Mouse (Mus musculus): ENCODE measurements around the gene Gpatch2l. TPM values are rescaled to one million over a fixed set of nuclear protein-coding genes. Genes with fewer than 3 reads are reported as not detected.

Gene Gpatch2l
- total RNA-seq, 2 experiments from 2014 or later: 37.0 to 37.2 TPM

DNA sequence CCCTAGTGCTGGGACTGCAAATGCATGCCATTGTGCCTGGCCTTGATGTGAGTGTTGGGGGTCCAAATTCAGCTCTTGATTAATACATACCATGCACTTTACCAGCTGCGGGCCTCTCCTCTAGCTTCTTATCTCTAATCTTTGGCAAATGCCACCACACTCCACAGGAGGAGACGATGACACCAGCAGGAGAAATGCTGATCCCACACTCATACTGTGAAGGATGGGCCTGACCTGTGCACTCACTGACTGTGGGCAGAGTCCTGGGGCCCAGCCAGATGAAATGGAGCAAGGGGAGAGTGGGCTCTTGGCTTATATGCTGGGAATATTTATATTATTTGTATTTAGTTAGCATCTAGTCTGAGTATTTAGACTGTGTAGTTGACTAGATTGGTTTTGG lies 34.8 kb downstream of the Gpatch2l start:
- no peak for DNase-seq (ENCODE audit: low spot score in 2 of 2)

DNA sequence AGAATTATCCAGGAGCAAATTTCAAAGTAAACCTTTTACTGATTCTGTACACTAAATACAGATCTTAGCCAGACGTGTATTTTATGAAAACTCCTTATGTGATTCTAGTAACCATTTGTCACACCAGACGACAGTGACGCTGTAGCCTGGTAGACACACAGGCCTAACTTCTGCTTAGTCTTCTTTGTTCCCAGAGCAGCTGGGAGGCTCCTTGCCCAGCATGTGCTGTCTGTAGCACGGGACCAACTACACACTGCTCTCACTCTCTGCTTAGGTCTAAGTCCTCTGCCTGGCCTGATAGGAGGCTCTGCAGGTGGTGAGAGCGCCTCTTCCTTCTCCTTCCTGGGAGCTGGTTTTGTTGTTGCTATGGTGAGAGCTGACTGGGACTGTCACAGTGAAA lies 35.2 kb downstream of the Gpatch2l start:
- peak; percentile 24 to 36 for DNase-seq (ENCODE audit: low spot score in 2 of 2)

DNA sequence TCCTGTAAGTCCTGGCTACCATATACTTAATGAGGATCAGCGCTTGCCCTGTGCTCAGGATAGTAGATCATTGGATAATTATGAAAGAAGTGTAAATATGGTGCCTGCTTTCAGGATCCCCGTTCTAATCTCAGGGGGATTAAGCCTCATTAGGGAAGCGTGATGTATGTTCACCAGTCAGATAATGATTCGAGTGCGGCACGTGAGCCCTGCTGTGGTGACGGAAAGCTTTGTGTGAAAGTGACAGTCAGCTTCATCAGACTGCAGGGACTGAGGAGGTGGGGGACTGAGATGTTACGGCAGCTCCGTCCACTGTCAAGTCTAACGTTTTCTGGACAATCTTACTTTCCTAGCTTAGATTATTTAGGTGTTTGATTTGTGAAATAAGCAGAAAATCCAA lies 38.3 kb downstream of the Gpatch2l start:
- no peak for DNase-seq (ENCODE audit: low spot score in 2 of 2)

DNA sequence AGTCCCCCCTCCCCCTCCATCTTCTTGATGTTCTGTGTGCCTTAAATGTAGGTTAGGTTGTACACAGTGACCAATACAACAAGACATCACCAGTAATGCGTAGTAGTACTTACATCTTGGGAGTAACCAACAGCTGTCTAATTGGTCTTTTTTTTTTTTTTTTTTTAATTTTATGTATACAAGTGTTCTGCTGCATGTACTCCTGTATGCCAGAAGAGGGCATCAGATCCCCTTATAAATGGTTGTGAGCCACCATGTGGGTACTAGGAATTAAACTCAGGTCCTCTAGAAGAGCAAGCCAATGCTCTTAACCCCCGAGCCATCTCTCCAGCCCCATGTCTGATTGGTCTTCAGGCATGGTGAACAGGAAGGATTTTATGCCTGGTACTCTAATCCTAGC lies 44.0 kb downstream of the Gpatch2l start:
- DNase-seq (ENCODE audit: low spot score in 2 of 2): no peak

DNA sequence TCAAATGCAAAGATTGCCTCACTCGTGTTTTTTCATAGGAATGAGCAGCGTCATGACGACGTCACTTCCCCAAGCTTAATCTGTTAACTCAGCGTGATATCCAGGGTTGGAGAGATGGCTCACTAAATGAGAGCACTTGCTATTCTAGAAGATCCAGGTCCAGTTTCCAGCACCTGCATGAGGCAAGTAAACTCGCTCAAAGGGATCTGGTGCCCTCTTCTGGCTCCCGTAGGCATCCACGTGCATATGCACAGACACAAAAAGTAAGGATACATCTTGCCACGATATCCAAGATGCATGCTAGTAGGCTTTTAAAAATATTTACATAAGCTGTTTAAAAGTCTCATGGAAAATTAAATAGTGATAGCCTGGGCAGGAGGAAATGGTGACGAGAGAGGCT lies 55.8 kb downstream of the Gpatch2l start:
- no peak for DNase-seq (ENCODE audit: low spot score in 2 of 2)

DNA sequence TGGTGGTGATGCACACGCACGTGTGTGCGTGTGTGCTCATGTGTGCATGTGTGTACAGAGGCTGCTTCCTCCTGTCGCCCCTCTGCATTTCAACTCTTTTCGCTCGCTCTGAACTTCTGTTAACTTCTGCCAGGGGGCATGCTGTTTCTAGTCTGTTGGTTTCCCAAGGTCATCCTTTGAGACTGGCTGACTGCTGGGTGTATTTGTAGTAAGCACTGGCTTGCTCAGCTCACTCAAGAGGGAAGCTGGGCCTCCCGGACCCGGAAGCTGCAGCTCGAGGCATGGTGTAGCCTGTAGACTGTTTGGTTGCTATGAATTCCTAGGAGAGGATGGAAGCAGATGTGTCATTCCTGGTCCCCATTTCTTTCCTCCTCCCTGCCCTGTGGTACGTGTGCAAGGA lies 61.3 kb downstream of the Gpatch2l start:
- no peak for DNase-seq (ENCODE audit: low spot score in 2 of 2)

DNA sequence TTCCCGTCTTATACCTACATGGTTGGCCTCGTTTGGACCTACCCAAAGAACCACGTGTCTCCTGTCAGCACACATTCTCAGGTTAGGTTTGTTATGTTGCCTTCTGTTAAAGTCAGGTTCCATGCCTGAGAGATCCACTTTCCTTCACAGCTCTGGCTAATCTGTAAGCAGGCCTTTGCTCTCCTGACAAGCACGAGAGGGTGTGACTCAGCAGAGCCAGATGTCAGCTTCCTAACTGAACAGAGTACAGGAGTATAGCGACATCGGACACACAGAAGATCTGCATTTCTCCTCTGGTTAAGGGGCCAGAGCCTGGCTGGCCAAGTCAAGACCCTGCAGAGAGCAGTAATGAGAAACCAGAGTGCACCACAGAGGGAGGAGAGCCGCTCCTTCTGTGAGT lies 63.4 kb downstream of the Gpatch2l start:
- DNase-seq (ENCODE audit: low spot score in 2 of 2): no peak

DNA sequence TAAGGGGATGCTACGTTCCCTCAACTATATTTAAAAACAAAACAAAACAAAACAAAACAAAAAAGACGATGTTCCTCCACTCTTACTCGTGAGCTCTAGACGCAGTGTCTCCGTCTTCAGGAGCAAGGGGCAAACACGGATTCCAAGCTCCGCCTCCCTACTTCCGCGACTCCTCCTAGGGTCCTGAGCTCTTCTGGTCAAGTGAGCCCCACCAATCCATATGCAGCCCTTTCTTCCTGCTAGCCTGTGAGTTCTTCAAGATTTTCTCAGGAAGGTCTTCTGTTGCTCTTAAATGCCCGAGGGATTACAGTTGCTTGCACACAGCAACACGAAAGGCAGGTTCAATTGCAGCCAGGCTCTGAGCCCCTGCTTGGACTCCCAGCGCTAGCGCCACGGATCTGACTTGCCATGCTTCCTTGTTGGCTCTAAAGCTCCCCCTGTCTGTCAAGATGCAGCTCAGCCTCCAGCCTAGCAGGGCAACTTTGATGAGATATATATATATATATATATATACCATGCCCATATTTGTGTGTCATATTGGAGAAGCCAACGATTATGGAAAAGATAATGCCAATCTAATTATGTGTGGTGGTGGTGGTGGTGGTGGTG lies 64.1 kb downstream of the Gpatch2l start:
- no peak for DNase-seq (ENCODE audit: low spot score in 2 of 2)

DNA sequence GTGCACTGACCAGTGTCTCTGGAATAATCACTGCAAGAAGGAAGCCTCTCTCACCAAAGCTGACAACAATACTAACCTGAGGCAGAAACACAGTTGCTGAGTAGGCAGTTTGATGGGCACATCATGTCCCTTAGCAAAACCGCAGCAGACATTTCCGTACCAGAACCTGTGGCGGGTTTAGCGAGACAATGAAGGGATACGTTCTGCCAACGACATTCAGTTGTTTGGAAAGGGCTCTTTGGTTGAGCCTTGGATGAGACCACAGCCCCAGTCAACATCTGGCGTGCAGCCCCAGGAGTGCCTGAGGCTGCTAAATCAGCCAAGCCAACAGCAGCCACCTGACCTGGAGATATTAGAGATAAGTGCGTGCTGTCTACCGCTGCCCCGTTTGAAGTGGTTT lies 67.8 kb downstream of the Gpatch2l start:
- DNase-seq (ENCODE audit: low spot score in 2 of 2): no peak

DNA sequence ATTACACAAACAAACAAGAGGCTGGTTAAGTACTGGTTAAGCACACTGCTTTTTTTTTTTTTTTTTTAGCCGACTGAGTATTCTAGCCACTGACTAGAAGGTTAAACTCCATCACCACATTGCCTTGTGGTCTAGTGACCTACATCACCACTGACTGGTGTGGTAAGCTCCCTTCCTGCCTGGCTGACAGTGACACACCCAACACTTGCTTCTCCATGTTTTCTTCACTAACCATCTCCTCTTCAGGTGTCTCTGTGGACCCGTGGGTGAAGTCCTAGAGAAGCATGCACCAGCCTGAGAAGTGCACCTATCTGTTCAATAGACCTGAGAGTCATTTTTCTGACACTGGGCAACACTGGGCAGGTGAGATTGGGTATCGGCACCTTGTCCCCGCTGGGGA lies 68.2 kb downstream of the Gpatch2l start:
- no peak for DNase-seq (ENCODE audit: low spot score in 2 of 2)

DNA sequence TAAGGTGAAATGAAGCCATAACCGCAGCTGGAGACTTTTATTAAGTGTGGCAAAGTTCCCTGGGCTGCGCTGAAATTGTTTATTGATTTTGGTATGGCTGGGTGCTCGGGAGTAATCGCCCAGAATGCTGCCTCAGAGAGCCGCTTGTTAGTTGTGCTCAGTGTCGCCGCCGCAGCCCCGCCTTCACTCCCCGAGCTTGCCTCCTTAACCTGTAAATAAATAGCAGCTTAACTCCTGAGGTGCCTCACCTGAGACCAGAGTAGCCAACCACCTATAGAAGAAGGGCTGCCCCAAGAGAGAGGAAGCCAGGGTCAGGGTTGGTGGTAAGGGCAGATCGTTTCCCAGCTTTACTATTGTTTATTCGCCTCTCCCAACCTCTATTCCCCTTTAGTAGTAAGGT lies 79.0 kb downstream of the Gpatch2l start:
- no peak for DNase-seq (ENCODE audit: low spot score in 2 of 2)

DNA sequence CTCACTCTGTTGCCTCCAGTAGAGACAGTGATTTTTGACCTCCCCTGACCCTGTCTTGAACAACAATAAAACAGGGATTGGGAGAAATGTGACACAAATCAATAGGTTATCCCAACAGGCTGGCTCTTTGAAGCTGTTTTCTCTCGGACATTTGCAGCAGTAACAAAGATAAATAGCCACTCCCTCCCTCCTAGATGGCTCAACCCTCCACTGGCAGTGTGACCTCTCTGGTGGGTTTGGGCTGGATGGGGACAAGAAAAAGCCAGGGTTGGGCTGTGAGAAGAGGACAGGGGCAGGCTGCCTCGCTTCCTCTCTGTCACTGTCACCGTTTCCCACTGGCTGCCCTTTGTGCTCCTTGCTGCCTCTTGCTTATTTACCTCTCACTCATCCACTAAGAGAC lies 82.6 kb downstream of the Gpatch2l start:
- DNase-seq (ENCODE audit: low spot score in 2 of 2): no peak

DNA sequence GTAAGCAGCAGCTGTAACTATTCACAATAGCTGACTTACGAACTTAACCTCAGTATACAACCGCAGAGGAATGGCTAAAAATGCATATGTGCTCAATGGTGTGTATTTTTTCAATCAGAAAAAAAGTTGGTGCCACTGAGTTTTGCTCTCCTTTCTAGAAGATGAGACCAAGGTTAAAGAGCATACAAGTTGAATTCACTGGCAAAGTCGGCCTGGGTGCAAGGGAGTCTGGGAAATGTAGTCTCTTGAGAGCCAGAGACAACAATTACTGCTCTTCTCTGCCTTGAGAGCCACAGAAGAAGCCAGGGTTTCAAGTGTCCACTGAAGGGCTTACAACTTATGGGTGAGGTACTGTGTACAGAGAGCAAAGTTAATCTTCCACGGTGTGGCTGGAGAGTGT lies 88.2 kb downstream of the Gpatch2l start:
- no peak for DNase-seq (ENCODE audit: low spot score in 2 of 2)

DNA sequence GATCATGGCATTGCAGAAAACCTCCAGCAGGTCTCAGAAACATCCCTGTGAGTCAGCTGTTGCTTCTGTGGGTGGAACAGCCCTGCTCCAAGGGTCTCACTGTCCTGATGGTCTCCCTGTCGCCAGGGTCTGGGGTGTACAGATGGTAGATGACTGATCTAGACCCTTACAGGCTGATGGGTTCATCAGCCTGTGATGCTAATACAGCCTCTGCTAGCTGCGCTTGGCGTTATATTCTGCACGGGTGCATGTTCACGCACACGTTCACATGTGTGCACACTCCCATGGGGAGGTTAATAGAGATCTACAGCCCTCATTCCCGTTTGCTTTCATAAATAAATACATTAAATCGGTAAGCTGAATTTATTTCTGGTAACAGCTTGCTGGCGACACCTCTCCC lies 89.0 kb downstream of the Gpatch2l start:
- no peak for DNase-seq (ENCODE audit: low spot score in 2 of 2)

DNA sequence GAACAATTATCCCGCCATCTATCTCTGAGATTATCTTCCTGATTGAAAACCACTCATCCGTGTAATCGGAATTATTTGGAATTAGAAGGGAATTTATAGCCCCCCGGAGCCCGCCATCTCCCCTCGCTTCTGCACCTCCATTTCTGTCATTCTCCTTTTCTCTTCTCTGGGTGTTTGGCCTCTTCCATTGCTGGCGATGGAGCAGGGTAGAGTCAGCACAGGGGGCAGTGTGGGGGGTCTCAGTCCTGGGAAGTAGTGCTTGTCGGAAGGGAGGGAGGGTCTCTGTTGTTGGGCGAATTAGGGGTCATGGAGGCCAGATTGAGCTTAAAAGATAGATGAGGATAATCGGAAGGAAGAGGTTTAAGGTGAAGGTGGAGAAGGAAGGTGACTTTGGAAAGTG lies 89.6 kb downstream of the Gpatch2l start:
- DNase-seq (ENCODE audit: low spot score in 2 of 2): no peak

DNA sequence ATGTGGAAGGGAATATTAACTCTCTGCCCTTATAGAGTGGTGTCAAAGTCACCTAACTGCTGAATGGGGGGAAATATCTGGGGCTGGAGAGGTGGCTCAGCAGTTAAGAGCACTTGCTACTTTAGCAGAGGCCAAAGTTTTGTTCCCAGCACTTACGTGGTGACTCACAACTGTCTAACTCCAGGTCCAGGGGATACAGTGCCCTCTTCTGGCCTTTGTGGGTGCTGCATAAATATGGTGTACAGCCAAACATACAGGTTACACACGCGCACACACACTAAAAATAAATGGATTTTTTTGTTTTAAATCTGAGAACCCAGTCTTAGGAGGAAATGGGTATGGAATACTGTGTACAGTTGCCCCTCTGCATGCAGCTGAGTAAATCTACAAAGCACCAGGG lies 94.6 kb downstream of the Gpatch2l start:
- DNase-seq (ENCODE audit: low spot score in 2 of 2): no peak

DNA sequence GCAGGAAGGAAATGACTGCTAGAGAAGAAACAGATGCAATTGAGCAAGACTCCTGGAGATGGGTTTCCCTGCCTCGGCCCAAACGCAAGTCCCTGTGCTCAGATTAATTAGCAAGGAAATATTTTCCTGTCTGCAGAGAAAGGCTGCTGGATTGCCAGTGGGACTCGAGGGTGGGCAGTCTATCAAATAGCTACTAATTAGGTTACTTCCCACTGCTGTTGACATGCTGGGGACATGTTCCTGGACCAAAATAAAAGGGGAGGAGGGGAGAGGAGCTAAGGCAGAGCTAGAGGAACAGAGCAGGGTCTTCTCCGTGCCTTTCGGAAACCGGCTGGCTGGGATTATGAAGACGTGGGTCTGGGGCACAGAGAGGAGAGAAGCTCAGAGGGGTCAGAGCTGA lies 95.2 kb downstream of the Gpatch2l start:
- DNase-seq (ENCODE audit: low spot score in 2 of 2): no peak

Other genes with a start within 250 kb of the Gpatch2l start
- 10 to 100 TPM in 1 of 2 experiments, 1 to 10 TPM in 1; 8.0 to 11.1 TPM for gene Tgfb3, start 162.8 kb upstream of the Gpatch2l start, total RNA-seq (2021)
- gene Ift43, start 159.3 kb upstream of the Gpatch2l start, total RNA-seq (2021): 10 to 100 TPM; 14.2 to 14.3 TPM
- gene Esrrb, start 119.3 kb downstream of the Gpatch2l start, total RNA-seq (2021): under 1 TPM; 0.46 to 0.78 TPM

All from layer of hippocampus, postnatal 10 days (tissue).